Mouse (Mus musculus): ENCODE measurements around the gene Rere. TPM values are rescaled to one million over a fixed set of nuclear protein-coding genes. Genes with fewer than 3 reads are reported as not detected.

The Rere gene
- total and polyA plus RNA-seq, 3 experiments = 4.1 to 31.8 TPM; not detected in 1

DNA sequence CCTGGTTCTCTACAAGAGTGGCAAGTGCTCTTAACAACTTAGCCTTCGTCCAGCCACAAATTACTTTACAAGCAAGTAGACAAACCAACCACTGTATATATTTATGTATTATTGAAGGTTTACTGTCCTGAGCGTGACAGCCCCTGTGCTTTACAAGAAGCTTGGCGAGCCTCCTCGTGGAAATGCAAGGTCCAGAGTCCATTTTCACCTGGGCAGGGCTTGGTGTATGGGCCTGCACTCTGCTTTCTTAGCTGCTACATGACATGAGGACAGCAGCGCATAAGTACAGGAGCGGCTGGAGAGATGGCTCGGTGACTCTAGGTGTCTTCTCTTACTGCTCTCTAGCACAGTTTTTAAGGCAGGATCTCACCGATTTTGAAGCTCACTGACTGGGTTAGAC lies 21.3 kb downstream of the Rere start:
- H3K27me3 ChIP-seq (ENCODE audit: control insufficient read depth in 1 of 2, insufficient read depth in 2 of 2, low read length in 2 of 2) = no peaks in the 10 kb centered on the region
- no peak for TF ChIP-seq BHLHE40 (IDR thresholded peaks at IDR 0.05; ENCODE audit: borderline replicate concordance, low read depth, low read length)
- no peak for TF ChIP-seq ZMIZ1 (IDR thresholded peaks at IDR 0.05; ENCODE audit: low read depth, low read length)
- TF ChIP-seq MEF2A (IDR thresholded peaks at IDR 0.05; ENCODE audit: extremely low read depth, insufficient replicate concordance, low read depth, low read length, poor library complexity, severe bottlenecking) = no peak
- no peak for TF ChIP-seq ZNF384 (IDR thresholded peaks at IDR 0.05; ENCODE audit: low read depth, low read length)
- no peak for TF ChIP-seq RCOR1 (IDR thresholded peaks at IDR 0.05; ENCODE audit: low read depth, low read length)
- TF ChIP-seq POLR2A (IDR thresholded peaks at IDR 0.05; ENCODE audit: control insufficient read depth in 1 of 2, insufficient read depth in 1 of 2, low read depth in 1 of 2, low read length in 2 of 2, poor library complexity in 1 of 2) = no peak
- TF ChIP-seq POLR2AphosphoS2 (IDR thresholded peaks at IDR 0.05; ENCODE audit: low read length) = no peak
- TF ChIP-seq MAFK (IDR thresholded peaks at IDR 0.05; ENCODE audit: borderline replicate concordance, low read depth, low read length) = no peak
- no peak for TF ChIP-seq MYB (IDR thresholded peaks at IDR 0.05; ENCODE audit: low read depth, low read length)
- no peak for TF ChIP-seq CHD1 (IDR thresholded peaks at IDR 0.05; ENCODE audit: low read depth, low read length)
- no peak for TF ChIP-seq MYC (IDR thresholded peaks at IDR 0.05; ENCODE audit: low read depth, low read length)
- TF ChIP-seq TCF12 (IDR thresholded peaks at IDR 0.05; ENCODE audit: low read depth, low read length) = no peak
- no peak for TF ChIP-seq USF1 (IDR thresholded peaks at IDR 0.05; ENCODE audit: low read depth, low read length)
- no peak for TF ChIP-seq TAL1 (IDR thresholded peaks at IDR 0.05; ENCODE audit: low read length)
- no peak for TF ChIP-seq NELFE (IDR thresholded peaks at IDR 0.05; ENCODE audit: low read depth, low read length)
- no peak for TF ChIP-seq JUND (IDR thresholded peaks at IDR 0.05; ENCODE audit: low read depth, low read length)
- no peak for TF ChIP-seq ZKSCAN1 (IDR thresholded peaks at IDR 0.05; ENCODE audit: low read depth, low read length)
- TF ChIP-seq ELF1 (IDR thresholded peaks at IDR 0.05; ENCODE audit: low read depth, low read length) = no peak
- no peak for TF ChIP-seq ZC3H11A (IDR thresholded peaks at IDR 0.05; ENCODE audit: low read depth, low read length)
- TF ChIP-seq SMC3 (IDR thresholded peaks at IDR 0.05; ENCODE audit: low read depth, low read length) = no peak

DNA sequence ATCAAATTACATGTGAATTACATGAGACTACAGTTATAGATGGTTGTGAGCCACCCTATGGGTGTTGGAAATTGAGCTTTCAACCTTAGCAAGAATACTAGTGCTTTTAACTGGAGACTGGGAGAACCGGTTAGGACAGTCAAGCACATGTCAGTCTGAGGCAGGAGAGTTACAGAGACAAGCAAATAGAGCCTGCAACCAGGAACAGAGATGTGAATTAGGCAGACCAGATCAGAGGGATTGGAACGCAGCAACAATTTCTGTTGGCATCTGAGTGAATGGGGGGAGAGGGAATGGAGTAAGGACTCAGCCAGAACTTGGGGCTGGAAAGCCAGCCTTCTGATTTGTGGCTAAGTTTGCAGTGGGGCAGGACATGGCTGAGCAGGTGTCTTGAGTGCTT lies 25.3 kb downstream of the Rere start:
- Histone ChIP-seq H3K4me1 (ENCODE audit: control insufficient read depth in 1 of 2, insufficient read depth in 2 of 2, low read length in 2 of 2) (no peaks in the 10 kb centered on the region), H3K9me3 (replicated peaks; ENCODE audit: insufficient read depth, low read length) (no peaks in the 10 kb centered on the region), H3K9ac (ENCODE audit: control insufficient read depth, low read depth, low read length, poor library complexity, severe bottlenecking) (no peak overlapping the region), H3K79me2 (ENCODE audit: control insufficient read depth, insufficient read depth, low read length, poor library complexity) (peaks cover 3% of the 10 kb centered on the region; the same call in 1 of the 2 replicates), H3K4me3 (ENCODE audit: control insufficient read depth in 1 of 2, insufficient read depth in 1 of 2, low read depth in 2 of 2, low read length in 2 of 2) (no peak overlapping the region), H3K36me3 (ENCODE audit: control insufficient read depth in 1 of 2, insufficient read depth in 2 of 2, low read length in 2 of 2) (no peaks in the 10 kb centered on the region), H3K27me3 (ENCODE audit: control insufficient read depth in 1 of 2, insufficient read depth in 2 of 2, low read length in 2 of 2) (no peaks in the 10 kb centered on the region), H3K27ac (ENCODE audit: control insufficient read depth, low read depth, low read length) (no peak overlapping the region)
- no peak for DNase-seq (ENCODE audit: low read depth, low spot score)
- TF ChIP-seq ZC3H11A (IDR thresholded peaks at IDR 0.05; ENCODE audit: low read depth, low read length) = no peak
- no peak for TF ChIP-seq MEF2A (IDR thresholded peaks at IDR 0.05; ENCODE audit: extremely low read depth, insufficient replicate concordance, low read depth, low read length, poor library complexity, severe bottlenecking)
- TF ChIP-seq ZNF384 (IDR thresholded peaks at IDR 0.05; ENCODE audit: low read depth, low read length) = no peak
- no peak for TF ChIP-seq GABPA (IDR thresholded peaks at IDR 0.05; ENCODE audit: low read depth, low read length)
- TF ChIP-seq NELFE (IDR thresholded peaks at IDR 0.05; ENCODE audit: low read depth, low read length) = no peak
- TF ChIP-seq POLR2AphosphoS5 (IDR thresholded peaks at IDR 0.05; ENCODE audit: borderline replicate concordance, low read depth, low read length) = no peak
- TF ChIP-seq GATA1 (IDR thresholded peaks at IDR 0.05; ENCODE audit: low read depth, low read length) = no peak
- no peak for TF ChIP-seq RCOR1 (IDR thresholded peaks at IDR 0.05; ENCODE audit: low read depth, low read length)
- TF ChIP-seq BHLHE40 (IDR thresholded peaks at IDR 0.05; ENCODE audit: borderline replicate concordance, low read depth, low read length) = no peak
- no peak for TF ChIP-seq ZMIZ1 (IDR thresholded peaks at IDR 0.05; ENCODE audit: low read depth, low read length)
- no peak for TF ChIP-seq CTCF (IDR thresholded peaks at IDR 0.05 in 2 of 3, conservative IDR thresholded peaks at IDR 0.05 in 1 of 3; ENCODE audit: control insufficient read depth in 1 of 3, insufficient read depth in 1 of 3, low read depth in 2 of 3, low read length in 3 of 3, poor library complexity in 1 of 3, severe bottlenecking in 1 of 3)
- no peak for TF ChIP-seq POLR2A (IDR thresholded peaks at IDR 0.05; ENCODE audit: control insufficient read depth in 1 of 2, insufficient read depth in 1 of 2, low read depth in 1 of 2, low read length in 2 of 2, poor library complexity in 1 of 2)
- no peak for TF ChIP-seq RAD21 (IDR thresholded peaks at IDR 0.05; ENCODE audit: low read depth, low read length)
- TF ChIP-seq USF1 (IDR thresholded peaks at IDR 0.05; ENCODE audit: low read depth, low read length) = no peak
- no peak for TF ChIP-seq E2F4 (IDR thresholded peaks at IDR 0.05; ENCODE audit: borderline replicate concordance, low read depth, low read length)
- no peak for TF ChIP-seq MYB (IDR thresholded peaks at IDR 0.05; ENCODE audit: low read depth, low read length)
- TF ChIP-seq SIN3A (IDR thresholded peaks at IDR 0.05; ENCODE audit: low read length) = no peak
- TF ChIP-seq POLR2AphosphoS2 (IDR thresholded peaks at IDR 0.05; ENCODE audit: low read length) = no peak
- no peak for TF ChIP-seq KAT2A (conservative IDR thresholded peaks at IDR 0.05; ENCODE audit: low read depth, low read length)
- TF ChIP-seq MAZ (IDR thresholded peaks at IDR 0.05; ENCODE audit: low read depth, low read length) = no peak

More for the DNA sequence above, 21.3 kb downstream of the Rere start:
- no peaks in the 10 kb centered on the region for H3K36me3 ChIP-seq (ENCODE audit: control insufficient read depth in 1 of 2, insufficient read depth in 2 of 2, low read length in 2 of 2)
- H3K79me2 ChIP-seq (ENCODE audit: control insufficient read depth, insufficient read depth, low read length, poor library complexity) = peaks cover 3% of the 10 kb centered on the region; the same call in 1 of the 2 replicates
- DNase-seq (ENCODE audit: low read depth, low spot score) = no peak
- H3K4me1 ChIP-seq (ENCODE audit: control insufficient read depth in 1 of 2, insufficient read depth in 2 of 2, low read length in 2 of 2) = no peaks in the 10 kb centered on the region
- H3K4me3 ChIP-seq (ENCODE audit: control insufficient read depth in 1 of 2, insufficient read depth in 1 of 2, low read depth in 2 of 2, low read length in 2 of 2) = no peak overlapping the region
- no peaks in the 10 kb centered on the region for H3K9me3 ChIP-seq (replicated peaks; ENCODE audit: insufficient read depth, low read length)
- no peak overlapping the region for H3K9ac ChIP-seq (ENCODE audit: control insufficient read depth, low read depth, low read length, poor library complexity, severe bottlenecking)
- H3K27ac ChIP-seq (ENCODE audit: control insufficient read depth, low read depth, low read length) = no peak overlapping the region

Data from MEL (cell line).